In genomic region chr10:30359051-30359450, GRCm38 (mm10) we compare ENCODE assay signal across 26 mouse cellular contexts.
DNase-seq lines count a peak whose midpoint lies in the region; ATAC-seq and TF ChIP-seq lines count a peak whose summit lies in the region.
"Had no signal": no experiment of that assay in that cellular context is flagged by ENCODE, and none has a peak within 500 bp of the region (broad histone marks: within the 10 kb centered on the region; RNA-seq: fewer than 3 reads in every experiment).

No protein-coding gene starts in this region.

- H3K36me3 ChIP-seq in kidney, embryonic 14.5 days (ENCODE audit: control insufficient read depth, insufficient read depth, low read length): no peaks in the 10 kb centered on the region
- H3K36me3 ChIP-seq: embryonic facial prominence, embryonic 10.5 days; embryonic facial prominence, embryonic 13.5 days; forebrain, embryonic 12.5 days; forebrain, embryonic 15.5 days; heart, embryonic 12.5 days; heart, embryonic 15.5 days; hindbrain, embryonic 10.5 days; hindbrain, embryonic 13.5 days; intestine, embryonic 15.5 days had no signal

- no peak for ATAC-seq in kidney, embryonic 14.5 days (ENCODE audit: low FRiP score, low TSS enrichment)
- ATAC-seq: activated CD4-positive, CD25-positive, alpha-beta regulatory T cell, adult 4 months; forebrain, embryonic 15.5 days; hindbrain, embryonic 16.5 days; intestine, embryonic 15.5 days had no signal

- H3K9me3 ChIP-seq in kidney, embryonic 14.5 days (ENCODE audit: control insufficient read depth, low read length): no peaks in the 10 kb centered on the region
- H3K9me3 ChIP-seq: embryonic facial prominence, embryonic 10.5 days; embryonic facial prominence, embryonic 13.5 days; forebrain, embryonic 12.5 days; forebrain, embryonic 15.5 days; heart, embryonic 12.5 days; heart, embryonic 15.5 days; hindbrain, embryonic 10.5 days; hindbrain, embryonic 13.5 days; intestine, embryonic 15.5 days had no signal

- H3K4me2 ChIP-seq in kidney, embryonic 14.5 days (replicated peaks; ENCODE audit: low read depth, low read length): no peak overlapping the region
- H3K4me2 ChIP-seq: embryonic facial prominence, embryonic 13.5 days; forebrain, embryonic 12.5 days; forebrain, embryonic 15.5 days; heart, embryonic 12.5 days; heart, embryonic 15.5 days; hindbrain, embryonic 13.5 days; intestine, embryonic 15.5 days had no signal

- H3K4me1 ChIP-seq in kidney, embryonic 14.5 days (ENCODE audit: control insufficient read depth, insufficient read depth, low read length): no peaks in the 10 kb centered on the region
- H3K4me1 ChIP-seq: embryonic facial prominence, embryonic 10.5 days; embryonic facial prominence, embryonic 13.5 days; forebrain, embryonic 12.5 days; forebrain, embryonic 15.5 days; heart, embryonic 12.5 days; heart, embryonic 15.5 days; hindbrain, embryonic 10.5 days; hindbrain, embryonic 13.5 days; intestine, embryonic 15.5 days had no signal

- no peak overlapping the region for H3K27ac ChIP-seq in gastrocnemius, adult 2 months
- H3K27ac ChIP-seq in kidney, embryonic 14.5 days (ENCODE audit: low read depth, low read length): no peak overlapping the region
- H3K27ac ChIP-seq: embryonic facial prominence, embryonic 10.5 days; embryonic facial prominence, embryonic 13.5 days; forebrain, embryonic 12.5 days; forebrain, embryonic 15.5 days; heart, embryonic 15.5 days; hindbrain, embryonic 10.5 days; hindbrain, embryonic 13.5 days; intestine, embryonic 15.5 days had no signal

- intact Hi-C loops in gastrocnemius, adult 2 months (cut with DNase I): no loop called here

- no peak overlapping the region for H3K4me3 ChIP-seq in gastrocnemius, adult 2 months
- H3K4me3 ChIP-seq in kidney, embryonic 14.5 days (ENCODE audit: low read length): no peak overlapping the region
- H3K4me3 ChIP-seq: embryonic facial prominence, embryonic 10.5 days; embryonic facial prominence, embryonic 13.5 days; erythroblast, embryonic 14.5 days; forebrain, embryonic 12.5 days; forebrain, embryonic 15.5 days; heart, embryonic 12.5 days; heart, embryonic 15.5 days; hindbrain, embryonic 10.5 days; hindbrain, embryonic 13.5 days; intestine, embryonic 15.5 days had no signal

- WGBS in kidney, embryonic 14.5 days: 97% methylated on average over 1 of the region's 1 CpGs

- TF ChIP-seq CTCF in gastrocnemius, adult 2 months (IDR thresholded peaks at IDR 0.05): no peak

- no peaks in the 10 kb centered on the region for H3K27me3 ChIP-seq in kidney, embryonic 14.5 days (ENCODE audit: control insufficient read depth, insufficient read depth, low read length)
- H3K27me3 ChIP-seq: embryonic facial prominence, embryonic 13.5 days; forebrain, embryonic 12.5 days; forebrain, embryonic 15.5 days; heart, embryonic 12.5 days; heart, embryonic 15.5 days; hindbrain, embryonic 13.5 days; intestine, embryonic 15.5 days had no signal

- no peak overlapping the region for H3K9ac ChIP-seq in kidney, embryonic 14.5 days (ENCODE audit: low read depth, low read length)
- H3K9ac ChIP-seq: embryonic facial prominence, embryonic 13.5 days; forebrain, embryonic 12.5 days; forebrain, embryonic 15.5 days; heart, embryonic 12.5 days; heart, embryonic 15.5 days; hindbrain, embryonic 13.5 days; intestine, embryonic 15.5 days had no signal

- peak; percentile 52 for DNase-seq in adrenal gland, postnatal 10 days
- DNase-seq in adrenal gland, adult 2 months: no peak
- peak; percentile 54 for DNase-seq in gastrocnemius, postnatal 10 days
- no peak for DNase-seq in gastrocnemius, adult 2 months
- DNase-seq in kidney, postnatal 10 days: peak; percentile 26
- DNase-seq: adrenal gland, postnatal 14 days; cerebellum, adult 11-12 months; cerebellum, adult 8-10 months; embryo, embryonic 11 days; heart, adult 18-20 months; heart, postnatal 10 days; heart, postnatal 36 days; kidney, adult 11 months had no signal

Comparison
In these comparisons a context has a peak if more than half of its experiments do, and no peak if none do; other contexts are left out.
1. DNase-seq: peak in adrenal gland, postnatal 10 days (single experiment), gastrocnemius, postnatal 10 days (single experiment) and kidney, postnatal 10 days (single experiment); none in adrenal gland, adult 2 months (single experiment) and gastrocnemius, adult 2 months (single experiment).